Mouse (Mus musculus) liver, adult 2 months (tissue): ENCODE measurements around the gene Gucy2d. TPM values are rescaled to one million over a fixed set of nuclear protein-coding genes. Genes with fewer than 3 reads are reported as not detected.

Experiments
- DNase-seq: peaks from one replicate; pipeline ENCODE4 v3.0.0-alpha.2; 2011; ENCODE audit warnings: low read depth, low spot score; ENCODE audit errors: extremely low read depth
- H3K27ac ChIP-seq: fragments of 200-500 bp; replicated peaks from 2 replicates; pipeline ENCODE4 v1.5.1; 2012; ENCODE audit warnings: low read depth, mild to moderate bottlenecking, control low read depth, inconsistent platforms, low read length; ENCODE audit not compliant: insufficient read depth
- H3K27me3 ChIP-seq: fragments of 200-500 bp; 2 replicates; pipeline ENCODE4 v1.6.1; 2012; ENCODE audit warnings: mild to moderate bottlenecking, moderate library complexity, low read length, inconsistent platforms; ENCODE audit not compliant: control insufficient read depth, insufficient read depth
- H3K36me3 ChIP-seq: fragments of 200-500 bp; 2 replicates; pipeline ENCODE4 v1.6.1; 2012; ENCODE audit warnings: low read length, inconsistent platforms; ENCODE audit not compliant: control insufficient read depth, insufficient read depth
- H3K4me1 ChIP-seq: fragments of 200-500 bp; 2 replicates; pipeline ENCODE4 v1.6.1; 2011; ENCODE audit warnings: low read length; ENCODE audit not compliant: control insufficient read depth, insufficient read depth
- H3K4me3 ChIP-seq: fragments of 200-500 bp; 2 replicates; pipeline ENCODE4 v1.5.1; 2011; ENCODE audit warnings: low read depth, mild to moderate bottlenecking, control low read depth, low read length, moderate library complexity; ENCODE audit not compliant: insufficient read depth
- H3K79me2 ChIP-seq: fragments of 200-500 bp; 2 replicates; pipeline ENCODE4 v1.6.1; 2012; ENCODE audit warnings: inconsistent platforms, mild to moderate bottlenecking, low read length, moderate library complexity; ENCODE audit not compliant: control insufficient read depth, insufficient read depth
- H3K9ac ChIP-seq: fragments of 200-500 bp; 2 replicates; pipeline ENCODE4 v1.6.1; 2012; ENCODE audit warnings: low read depth, mild to moderate bottlenecking, control low read depth, inconsistent platforms, low read length
- CTCF ChIP-seq: fragments of 200-500 bp; IDR thresholded peaks from 2 replicates; pipeline ENCODE4 v1.5.1; 2011; ENCODE audit warnings: low read depth, low read length, control low read depth
- POLR2A ChIP-seq: fragments of 200-500 bp; IDR thresholded peaks from 2 replicates; pipeline ENCODE4 v1.6.1; 2011; ENCODE audit warnings: low read length, control low read depth; ENCODE audit not compliant: insufficient read depth; ENCODE audit errors: extremely low read depth
- WGBS: fragments of 180-500 bp; shearing (Covaris S2); methylation state at CpG from one replicate; pipeline ENCODE4 v1.1.7; 2018; 5-methylcytosine and 5-hydroxymethylcytosine counted together
- polyA plus RNA-seq: library from polyadenylated mRNA; depleted of rRNA; stranded (reverse); fragments of >200 nt; gene quantifications from 2 replicates; pipeline ENCODE4 v1.2.3, GENCODE M21; 2012
- total RNA-seq: library from RNA; depleted of rRNA; stranded (reverse); fragments of >200 nt; gene quantifications from 2 replicates; pipeline ENCODE4 v1.2.3, GENCODE M21; 2014

Gene Gucy2d
- total and polyA plus RNA-seq, 2 experiments, result not detected

- Histone ChIP-seq H3K27me3 (peaks cover 3% of the 10 kb centered on the region; the same call in 1 of the 2 replicates), H3K9ac (peak overlapping the region; percentile 83), H3K79me2 (peaks cover 5% of the 10 kb centered on the region; the same call in 1 of the 2 replicates), H3K36me3 (no peaks in the 10 kb centered on the region), H3K4me3 (peak overlapping the region; percentile 64), H3K27ac (peak overlapping the region; percentile 65), H3K4me1 (0 out of 2 replicates have a peak, but pooled peaks cover 2% of the 10 kb centered on the region)
- WGBS, result 3% methylated on average over 49 of the region's 50 CpGs
- no peak; the same call in 1 of the 2 replicates for TF ChIP-seq CTCF
- TF ChIP-seq POLR2A, result peak; percentile 45; the same call in 1 of the 2 replicates
- no peak for DNase-seq
Observed at GRCm38 (mm10) chr7:98489623-98490084, 49.4 kb downstream of the Gucy2d start.

- no peaks in the 10 kb centered on the region for H3K36me3 ChIP-seq
- 63% methylated on average over 4 of the region's 4 CpGs for WGBS
- peak overlapping the region; percentile 65 for H3K27ac ChIP-seq
- H3K4me3 ChIP-seq, result peak overlapping the region; percentile 64
- H3K27me3 ChIP-seq, result peaks cover 3% of the 10 kb centered on the region; the same call in 1 of the 2 replicates
- TF ChIP-seq CTCF, result no peak
- TF ChIP-seq POLR2A, result no peak
- peaks cover 5% of the 10 kb centered on the region; the same call in 1 of the 2 replicates for H3K79me2 ChIP-seq
- peak overlapping the region; percentile 83 for H3K9ac ChIP-seq
- H3K4me1 ChIP-seq, result 0 out of 2 replicates have a peak, but pooled peaks cover 2% of the 10 kb centered on the region
- DNase-seq, result no peak
Observed at GRCm38 (mm10) chr7:98490328-98490727, 50.1 kb downstream of the Gucy2d start.

- Histone ChIP-seq H3K4me3 (peak overlapping the region; percentile 64), H3K36me3 (no peaks in the 10 kb centered on the region), H3K27me3 (peaks cover 3% of the 10 kb centered on the region; the same call in 1 of the 2 replicates), H3K27ac (peak overlapping the region; percentile 65), H3K9ac (peak overlapping the region; percentile 83), H3K79me2 (peaks cover 5% of the 10 kb centered on the region; the same call in 1 of the 2 replicates), H3K4me1 (0 out of 2 replicates have a peak, but pooled peaks cover 2% of the 10 kb centered on the region)
- DNase-seq, result no peak
- WGBS, result 73% methylated on average over 6 of the region's 6 CpGs
- TF ChIP-seq POLR2A (no peak), CTCF (no peak)
Observed at GRCm38 (mm10) chr7:98490911-98491310, 50.7 kb downstream of the Gucy2d start.

GRCm38 (mm10) chr7:98491451-98492200, 51.4 kb downstream of the Gucy2d start:
- Histone ChIP-seq H3K79me2 (peaks cover 5% of the 10 kb centered on the region; the same call in 1 of the 2 replicates), H3K36me3 (no peaks in the 10 kb centered on the region), H3K27me3 (peaks cover 3% of the 10 kb centered on the region; the same call in 1 of the 2 replicates), H3K4me1 (0 out of 2 replicates have a peak, but pooled peaks cover 2% of the 10 kb centered on the region), H3K9ac (peak overlapping the region; percentile 58), H3K4me3 (peak overlapping the region; percentile 64), H3K27ac (peak overlapping the region; percentile 59)
- 59% methylated on average over 9 of the region's 9 CpGs for WGBS
- no peak for DNase-seq
- TF ChIP-seq CTCF (no peak), POLR2A (no peak)

- Histone ChIP-seq H3K27me3 (peaks cover 3% of the 10 kb centered on the region; the same call in 1 of the 2 replicates), H3K27ac (peak overlapping the region; percentile 59), H3K79me2 (peaks cover 5% of the 10 kb centered on the region; the same call in 1 of the 2 replicates), H3K4me1 (0 out of 2 replicates have a peak, but pooled peaks cover 3% of the 10 kb centered on the region), H3K4me3 (peak overlapping the region; percentile 64), H3K36me3 (no peaks in the 10 kb centered on the region), H3K9ac (peak overlapping the region; percentile 58)
- TF ChIP-seq CTCF (no peak), POLR2A (no peak)
- WGBS, result 75% methylated on average over 5 of the region's 5 CpGs
- DNase-seq, result no peak
Observed at GRCm38 (mm10) chr7:98492331-98492730, 52.1 kb downstream of the Gucy2d start.

GRCm38 (mm10) chr7:98493307-98493706, 53.1 kb downstream of the Gucy2d start:
- H3K4me3 ChIP-seq, result peak overlapping the region; percentile 64
- H3K36me3 ChIP-seq, result no peaks in the 10 kb centered on the region
- H3K4me1 ChIP-seq, result 0 out of 2 replicates have a peak, but pooled peaks cover 4% of the 10 kb centered on the region
- peaks cover 3% of the 10 kb centered on the region; the same call in 1 of the 2 replicates for H3K27me3 ChIP-seq
- peak overlapping the region; percentile 59 for H3K27ac ChIP-seq
- TF ChIP-seq CTCF (no peak), POLR2A (no peak)
- no peak overlapping the region for H3K9ac ChIP-seq
- peaks cover 5% of the 10 kb centered on the region; the same call in 1 of the 2 replicates for H3K79me2 ChIP-seq
- WGBS, result 71% methylated on average over 2 of the region's 2 CpGs
- no peak for DNase-seq
